ENCODE assay signal across 10 mouse cellular contexts in genomic region chr13:45950355-45950861, GRCm38 (mm10). TPM values are rescaled to one million over a fixed set of nuclear protein-coding genes. Genes with fewer than 3 reads are reported as not detected.
DNase-seq lines count a peak whose midpoint lies in the region; ATAC-seq and TF ChIP-seq lines count a peak whose summit lies in the region.
"Had no signal": no experiment of that assay in that cellular context is flagged by ENCODE, and none has a peak within 500 bp of the region (broad histone marks: within the 10 kb centered on the region; RNA-seq: fewer than 3 reads in every experiment).

No protein-coding gene starts in this region.

- H3K36me3 ChIP-seq in heart, adult 2 months (ENCODE audit: control insufficient read depth, insufficient read depth, low read length): peaks cover 3% of the 10 kb centered on the region; the same call in 1 of the 2 replicates
- peaks cover 2% of the 10 kb centered on the region; the same call in 1 of the 2 replicates for H3K36me3 ChIP-seq in midbrain, embryonic 13.5 days
- no peaks in the 10 kb centered on the region for H3K36me3 ChIP-seq in midbrain, embryonic 16.5 days (ENCODE audit: control insufficient read depth, insufficient read depth, low read length)
- no peaks in the 10 kb centered on the region for H3K36me3 ChIP-seq in kidney, embryonic 16.5 days (ENCODE audit: insufficient read depth, low read length)
- H3K36me3 ChIP-seq in stomach, embryonic 14.5 days (ENCODE audit: control insufficient read depth, insufficient read depth, low read length): no peaks in the 10 kb centered on the region; the same call in 1 of the 2 replicates

- no peaks in the 10 kb centered on the region for H3K27me3 ChIP-seq in heart, adult 2 months (ENCODE audit: control insufficient read depth, insufficient read depth, low read length)
- H3K27me3 ChIP-seq in midbrain, embryonic 13.5 days: 0 out of 2 replicates have a peak, but pooled peaks cover 2% of the 10 kb centered on the region
- no peaks in the 10 kb centered on the region for H3K27me3 ChIP-seq in midbrain, embryonic 16.5 days (ENCODE audit: control insufficient read depth, insufficient read depth, low read depth, low read length)
- H3K27me3 ChIP-seq in kidney, embryonic 16.5 days (ENCODE audit: insufficient read depth, low read length): no peaks in the 10 kb centered on the region
- H3K27me3 ChIP-seq in stomach, embryonic 14.5 days (ENCODE audit: control insufficient read depth, insufficient read depth, low read length): no peaks in the 10 kb centered on the region

- peak; percentile 88 for DNase-seq in heart, adult 11 months
- DNase-seq in heart, adult 2 months: no peak
- DNase-seq in right cerebral cortex, postnatal 25 days: no peak
- DNase-seq in left cerebral cortex, postnatal 10 days (ENCODE audit: extremely low spot score in 1 of 2, low spot score in 2 of 2): no peak

- no peak for TF ChIP-seq EP300 in heart, adult 2 months (IDR thresholded peaks at IDR 0.05; ENCODE audit: insufficient read depth, low read depth, low read length)

- H3K4me2 ChIP-seq in midbrain, embryonic 13.5 days (replicated peaks): no peak overlapping the region
- H3K4me2 ChIP-seq in midbrain, embryonic 16.5 days (ENCODE audit: low read length): no peak overlapping the region
- peak overlapping the region; percentile 22; the same call in 1 of the 2 replicates for H3K4me2 ChIP-seq in kidney, embryonic 16.5 days (replicated peaks; ENCODE audit: low read depth, low read length)
- H3K4me2 ChIP-seq in stomach, embryonic 14.5 days (replicated peaks; ENCODE audit: low read depth, low read length): no peak overlapping the region
- H3K4me2 ChIP-seq: heart, embryonic 11.5 days had no signal

- H3K4me1 ChIP-seq in heart, adult 2 months (ENCODE audit: control insufficient read depth, insufficient read depth, low read length): peaks cover 7% of the 10 kb centered on the region
- H3K4me1 ChIP-seq in midbrain, embryonic 13.5 days (replicated peaks): peaks cover 14% of the 10 kb centered on the region
- H3K4me1 ChIP-seq in midbrain, embryonic 16.5 days (ENCODE audit: control insufficient read depth, insufficient read depth, low read length): peaks cover 8% of the 10 kb centered on the region
- H3K4me1 ChIP-seq in kidney, embryonic 16.5 days (ENCODE audit: insufficient read depth, low read length): peaks cover 22% of the 10 kb centered on the region
- H3K4me1 ChIP-seq in stomach, embryonic 14.5 days (ENCODE audit: control insufficient read depth, insufficient read depth, low read length): peaks cover 8% of the 10 kb centered on the region; the same call in 1 of the 2 replicates

- TF ChIP-seq POLR2A in heart, adult 2 months (IDR thresholded peaks at IDR 0.05; ENCODE audit: insufficient read depth, low read depth, low read length): no peak

- 63% methylated on average over 8 of the region's 8 CpGs for WGBS in heart, adult 2 months
- 69% methylated on average over 8 of the region's 8 CpGs for WGBS in midbrain, embryonic 13.5 days
- 59% methylated on average over 8 of the region's 8 CpGs for WGBS in midbrain, embryonic 16.5 days
- 23% methylated on average over 8 of the region's 8 CpGs for WGBS in kidney, embryonic 16.5 days
- WGBS in stomach, embryonic 14.5 days: 45% methylated on average over 8 of the region's 8 CpGs

- no peak for TF ChIP-seq CTCF in heart, adult 2 months (IDR thresholded peaks at IDR 0.05)

- no peak overlapping the region for H3K4me3 ChIP-seq in heart, adult 2 months
- H3K4me3 ChIP-seq in midbrain, embryonic 13.5 days (replicated peaks): no peak overlapping the region
- no peak overlapping the region for H3K4me3 ChIP-seq in midbrain, embryonic 16.5 days (ENCODE audit: low read depth, low read length)
- no peak overlapping the region for H3K4me3 ChIP-seq in kidney, embryonic 16.5 days (ENCODE audit: low read length)
- H3K4me3 ChIP-seq in stomach, embryonic 14.5 days (ENCODE audit: low read depth, low read length): no peak overlapping the region

- H3K9me3 ChIP-seq in midbrain, embryonic 13.5 days: no peaks in the 10 kb centered on the region
- no peaks in the 10 kb centered on the region for H3K9me3 ChIP-seq in midbrain, embryonic 16.5 days (replicated peaks; ENCODE audit: control insufficient read depth, low read length, poor library complexity, severe bottlenecking)
- H3K9me3 ChIP-seq in kidney, embryonic 16.5 days (ENCODE audit: low read length): no peaks in the 10 kb centered on the region
- H3K9me3 ChIP-seq in stomach, embryonic 14.5 days (ENCODE audit: control insufficient read depth, low read depth, low read length): no peaks in the 10 kb centered on the region

- intact Hi-C loops in heart, adult 2 months (cut with DNase I): no loop called here
- intact Hi-C loops in left cerebral cortex, postnatal 10 days (cut with DNase I): no loop called here

- H3K9ac ChIP-seq in heart, adult 2 months (ENCODE audit: low read depth, low read length): no peak overlapping the region
- no peak overlapping the region for H3K9ac ChIP-seq in midbrain, embryonic 13.5 days (replicated peaks)
- H3K9ac ChIP-seq in midbrain, embryonic 16.5 days (ENCODE audit: low read depth, low read length): no peak overlapping the region
- H3K9ac ChIP-seq in kidney, embryonic 16.5 days (replicated peaks; ENCODE audit: low read length): no peak overlapping the region
- H3K9ac ChIP-seq in stomach, embryonic 14.5 days (replicated peaks; ENCODE audit: low read depth, low read length): no peak overlapping the region

- no peak for ATAC-seq in midbrain, embryonic 13.5 days
- ATAC-seq in midbrain, embryonic 16.5 days: no peak
- ATAC-seq in kidney, embryonic 16.5 days (ENCODE audit: low FRiP score, low TSS enrichment): peak; percentile 77
- ATAC-seq in stomach, embryonic 14.5 days (ENCODE audit: insufficient number of reproducible peaks, insufficient read depth, low FRiP score, low read depth): no peak
- ATAC-seq: CD4-positive, CD25-positive, alpha-beta regulatory T cell, adult 4 months had no signal

- H3K79me2 ChIP-seq in heart, adult 2 months (replicated peaks; ENCODE audit: control insufficient read depth, insufficient read depth, low read length): peaks cover 1% of the 10 kb centered on the region; the same call in 1 of the 2 replicates

- H3K27ac ChIP-seq in heart, adult 2 months: no peak overlapping the region
- H3K27ac ChIP-seq in midbrain, embryonic 13.5 days: 0 out of 2 replicates have a peak overlapping the region, but pooled peaks have one; percentile 32
- no peak overlapping the region for H3K27ac ChIP-seq in midbrain, embryonic 16.5 days (ENCODE audit: low read length)
- peak overlapping the region; percentile 79 for H3K27ac ChIP-seq in kidney, embryonic 16.5 days (ENCODE audit: low read length)
- H3K27ac ChIP-seq in stomach, embryonic 14.5 days (ENCODE audit: low read length): peak overlapping the region; percentile 5; the same call in 1 of the 2 replicates

RNA-seq across cellular contexts. Expression of gene Atxn1, which starts 14.4 kb away (rescaled TPM):
- total RNA-seq in heart, adult 2 months (2021): 10 to 100 TPM; 27.3 to 30.1 TPM
- polyA plus RNA-seq in heart, adult 2 months (2012; rRNA removed): 7.5 and 11.7 TPM in 2 replicates
- 6.3 and 7.1 TPM in 2 replicates for polyA plus RNA-seq in midbrain, embryonic 13.5 days (2015; fragmentation: Nextera tagmentation; extraction: Ambion mirVana)
- polyA plus RNA-seq in midbrain, embryonic 16.5 days (2015; fragmentation: Nextera tagmentation; extraction: Ambion mirVana): 10.4 and 10.8 TPM in 2 replicates
- 5.9 and 7.6 TPM in 2 replicates for polyA plus RNA-seq in kidney, embryonic 16.5 days (2015; fragmentation: Nextera tagmentation; extraction: Ambion mirVana)
- 6.5 and 11.2 TPM in 2 replicates for polyA plus RNA-seq in stomach, embryonic 14.5 days (2014; fragmentation: Nextera tagmentation; extraction: Ambion mirVana)
- 100 to 1,000 TPM; 149 to 152 TPM for total RNA-seq in left cerebral cortex, postnatal 10 days (2021)

Comparison
In these comparisons a context has a peak if more than half of its experiments do, and no peak if none do; other contexts are left out.
1. H3K27ac ChIP-seq: peak in midbrain, embryonic 13.5 days (single experiment), kidney, embryonic 16.5 days (single experiment) and stomach, embryonic 14.5 days (single experiment); none in heart, adult 2 months (single experiment) and midbrain, embryonic 16.5 days (single experiment).